Mouse (Mus musculus) brain, embryonic 14.5 days (tissue): ENCODE measurements around the gene Pih1d2. TPM values are rescaled to one million over a fixed set of nuclear protein-coding genes. Genes with fewer than 3 reads are reported as not detected.
"Not testable (repeated sequence)": the region's sequence is repeated elsewhere in the genome, so short reads cannot be mapped to it uniquely, and the experiment has no call there.

ENCODE experiments used
- DNase-seq: peaks from one replicate; pipeline ENCODE4 v3.0.0-alpha.2; 2011; ENCODE audit warnings: low read depth
- CTCF ChIP-seq: fragments of 200-500 bp; IDR thresholded peaks from 2 replicates; pipeline ENCODE4 v1.5.1; 2012; ENCODE audit warnings: inconsistent platforms, mild to moderate bottlenecking, moderate library complexity, borderline replicate concordance; ENCODE audit not compliant: insufficient read depth, insufficient read length; ENCODE audit errors: extremely low read depth
- POLR2A ChIP-seq: fragments of 200-500 bp; IDR thresholded peaks from 2 replicates; pipeline ENCODE4 v1.6.1; 2012; ENCODE audit warnings: mild to moderate bottlenecking, inconsistent platforms, borderline replicate concordance; ENCODE audit not compliant: poor library complexity, insufficient read depth, insufficient read length, severe bottlenecking; ENCODE audit errors: extremely low read depth
- polyA plus RNA-seq: library from polyadenylated mRNA; depleted of rRNA; stranded (reverse); fragments of >200 nt; gene quantifications from 2 replicates; pipeline ENCODE4 v1.2.3, GENCODE M21; 2012

Gene Pih1d2
- polyA plus RNA-seq, 1 experiment: 4.6 TPM

DNA sequence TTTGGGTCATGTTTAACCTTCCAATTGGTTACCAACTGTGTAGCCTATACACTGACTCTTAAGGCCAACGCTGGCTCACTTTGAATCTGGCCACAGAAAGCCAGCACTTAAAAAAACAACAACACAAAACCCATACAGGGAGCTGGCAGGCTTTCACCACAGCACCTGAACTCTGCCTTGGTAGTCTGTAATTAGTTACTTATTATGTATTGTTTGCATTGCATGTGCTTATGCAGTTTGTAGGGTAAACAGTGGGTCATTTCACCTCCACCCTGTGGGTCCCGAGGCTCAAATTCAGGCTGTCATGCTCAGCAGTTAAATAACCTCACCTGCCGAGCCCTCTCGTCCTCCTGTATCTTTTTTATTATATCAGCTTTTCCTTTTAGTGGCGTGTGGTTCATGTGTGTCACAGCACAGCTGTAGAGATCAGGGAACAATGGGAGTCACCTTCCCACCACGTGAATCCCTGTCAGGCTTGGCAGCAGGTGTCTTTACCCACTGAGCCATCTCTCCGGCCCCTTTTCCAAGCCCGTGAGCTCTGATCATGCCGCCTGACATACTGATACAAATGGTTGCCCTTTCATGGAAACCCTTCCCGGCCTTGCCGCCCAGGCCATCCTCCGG lies 22.2 kb upstream of the Pih1d2 start:
- DNase-seq: no peak
- TF ChIP-seq CTCF (no peak), POLR2A (no peak)

DNA sequence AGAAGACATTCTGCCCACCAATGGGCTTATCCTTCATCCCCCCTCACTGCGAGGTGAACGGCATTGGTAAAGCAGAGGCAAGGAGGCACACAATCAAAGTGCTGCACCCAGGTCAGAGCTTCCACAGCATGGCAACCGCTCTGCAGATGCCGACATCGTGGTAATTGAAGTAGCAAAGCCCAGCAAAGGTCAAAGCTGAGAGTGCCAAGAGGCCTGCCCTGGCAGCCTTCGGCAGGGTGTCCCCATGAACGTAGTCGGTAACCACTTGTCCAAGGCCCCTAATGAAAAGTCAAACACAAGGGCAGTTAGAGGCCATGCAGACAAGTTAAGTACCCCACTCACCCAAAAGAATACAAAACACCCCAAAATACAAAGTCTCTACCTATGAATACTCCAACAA lies 20.1 kb upstream of the Pih1d2 start:
- DNase-seq: no peak
- TF ChIP-seq CTCF (no peak), POLR2A (no peak)

DNA sequence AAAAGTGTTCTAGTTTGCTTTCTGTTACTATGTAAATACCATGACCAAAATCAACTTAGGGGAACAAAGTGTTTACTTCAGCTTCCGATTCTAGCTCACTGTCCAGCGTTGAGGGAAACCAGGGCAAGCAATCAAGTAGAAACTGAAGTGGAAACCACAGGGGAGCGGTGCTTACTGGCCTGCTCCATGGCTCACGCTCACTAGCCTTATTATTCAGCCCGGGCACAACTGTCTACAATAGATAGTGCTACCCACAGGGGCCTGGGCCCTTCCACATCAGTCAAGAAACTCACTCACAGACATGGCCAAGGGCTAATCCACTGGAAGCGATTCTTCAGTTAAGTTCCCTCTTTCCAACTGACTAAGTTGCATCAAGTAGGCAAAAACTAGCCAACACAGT lies 15.6 kb upstream of the Pih1d2 start:
- TF ChIP-seq CTCF (no peak), POLR2A (no peak)
- DNase-seq: no peak

DNA sequence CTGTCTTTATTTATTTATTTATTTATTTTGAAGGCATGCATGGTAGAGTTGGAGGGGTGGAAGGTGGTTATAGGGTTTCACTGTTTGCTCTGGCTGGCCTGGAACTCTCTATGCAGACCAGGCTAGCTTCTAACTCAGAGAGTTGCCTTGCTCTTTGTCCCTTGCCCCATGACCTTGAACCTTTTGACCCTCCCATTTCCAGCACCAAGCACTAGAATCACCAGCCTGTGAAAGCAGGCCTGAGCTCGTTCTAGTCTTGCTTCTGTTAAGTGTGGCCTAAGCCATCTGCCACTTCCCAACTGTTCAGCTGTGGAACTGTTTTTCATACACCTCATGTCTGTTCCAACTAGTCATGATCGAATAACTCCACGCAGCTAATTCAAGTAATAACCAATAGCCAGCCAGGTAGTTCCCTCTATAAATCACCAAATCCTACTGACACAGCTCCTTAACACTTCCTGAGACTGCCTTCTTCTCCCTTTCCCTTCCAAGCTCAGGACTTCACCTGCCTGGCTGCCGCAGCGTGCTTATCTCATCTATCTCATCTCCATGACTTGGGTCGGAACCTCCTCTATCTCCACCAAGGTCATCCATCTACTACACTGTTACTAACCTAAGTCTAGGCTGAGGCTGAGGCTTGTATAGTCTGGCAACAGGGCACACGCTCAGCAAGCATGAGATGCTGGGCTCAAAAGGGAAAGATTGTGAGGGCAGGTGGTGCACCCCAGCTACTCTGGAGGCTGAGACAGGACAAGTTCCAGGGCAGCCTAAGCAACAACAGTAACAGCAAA lies 14.9 kb upstream of the Pih1d2 start:
- no peak for DNase-seq
- TF ChIP-seq CTCF (no peak), POLR2A (no peak)

DNA sequence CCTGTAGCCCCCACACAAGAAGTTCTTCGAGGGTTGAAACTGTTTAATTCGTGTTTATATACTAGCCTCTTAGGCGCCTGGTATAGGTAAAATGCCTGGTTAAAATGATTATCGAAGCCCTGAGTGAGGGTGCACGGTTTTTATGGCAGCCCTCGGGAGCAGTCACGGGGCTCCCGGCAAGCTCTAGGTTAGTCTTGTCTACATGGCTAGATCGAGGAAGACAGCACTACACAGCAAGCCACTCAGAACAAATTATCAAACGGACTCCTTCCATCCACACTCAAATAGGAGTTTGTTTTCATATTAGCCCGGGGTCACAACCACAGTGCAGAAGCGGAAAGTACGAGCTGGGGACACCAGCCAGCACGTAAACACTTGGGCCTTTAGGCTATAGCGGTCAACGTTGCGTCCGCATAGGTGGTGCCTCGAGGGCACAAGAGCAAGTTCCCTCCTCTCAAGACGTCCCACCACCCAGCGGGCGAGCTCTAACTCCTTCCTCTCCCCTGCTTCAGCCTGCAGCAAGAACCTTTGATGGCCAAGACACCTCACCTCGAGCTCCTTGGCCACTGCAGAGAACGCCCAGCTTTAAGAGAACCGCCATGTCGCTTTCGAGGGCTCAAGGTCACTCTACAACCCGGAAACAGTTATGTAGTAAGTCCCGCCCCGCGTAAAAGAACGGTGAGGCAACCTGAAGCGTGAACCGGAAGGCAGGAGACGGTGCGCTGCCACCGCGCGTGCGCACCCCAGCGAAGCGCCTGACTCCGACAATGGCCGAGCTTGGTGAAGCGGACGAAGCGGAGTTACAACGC lies 13.7 kb upstream of the Pih1d2 start, which contains the start of the genes Sdhd and Timm8b:
Sdhd (minus strand) TSS at position 624 of the 809 bp plus-strand sequence.
Timm8b (plus strand) TSS at position 722 of the 809 bp plus-strand sequence.
- peak; percentile 98 for DNase-seq
- no peak for TF ChIP-seq CTCF
- TF ChIP-seq POLR2A: peak; percentile 65; the same call in 1 of the 2 replicates

DNA sequence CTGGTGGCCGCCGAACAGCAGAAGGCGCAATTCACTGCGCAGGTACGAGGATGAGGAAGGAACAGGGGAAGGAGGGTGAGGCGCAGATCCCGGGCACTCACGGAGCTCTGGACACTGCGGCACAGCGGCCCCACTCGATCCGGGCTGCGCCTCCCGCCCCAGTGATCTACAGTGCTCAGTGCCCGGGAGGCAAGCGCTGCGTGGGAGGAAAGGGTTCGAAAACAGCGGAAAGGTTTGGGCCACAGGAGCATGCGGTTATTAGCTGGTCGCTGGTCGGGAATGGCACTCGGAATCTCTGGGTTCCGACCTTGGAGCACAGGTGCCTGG lies 13.2 kb upstream of the Pih1d2 start:
- TF ChIP-seq CTCF: no peak; the same call in 1 of the 2 replicates
- no peak for TF ChIP-seq POLR2A
- DNase-seq: no peak

DNA sequence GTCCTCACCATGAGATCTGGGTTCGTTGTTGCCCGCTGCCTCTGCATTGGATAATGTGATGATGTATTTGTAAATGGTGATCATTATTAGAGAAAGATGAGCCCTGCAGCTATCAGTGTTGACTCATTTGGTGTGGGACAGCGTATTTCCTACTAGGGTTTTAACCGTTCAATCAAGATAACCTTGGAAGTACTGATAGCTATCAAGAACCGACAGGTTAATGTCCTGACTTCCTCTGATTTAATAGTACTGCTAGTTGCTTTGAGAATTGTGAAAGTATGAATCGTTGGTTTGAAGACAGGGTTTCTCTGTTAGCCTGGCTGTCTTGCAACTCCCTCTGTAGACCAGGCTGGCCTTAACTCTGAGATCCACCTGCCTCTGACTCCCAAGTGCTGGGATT lies 12.8 kb upstream of the Pih1d2 start:
- no peak for DNase-seq
- TF ChIP-seq CTCF: no peak
- TF ChIP-seq POLR2A: no peak

DNA sequence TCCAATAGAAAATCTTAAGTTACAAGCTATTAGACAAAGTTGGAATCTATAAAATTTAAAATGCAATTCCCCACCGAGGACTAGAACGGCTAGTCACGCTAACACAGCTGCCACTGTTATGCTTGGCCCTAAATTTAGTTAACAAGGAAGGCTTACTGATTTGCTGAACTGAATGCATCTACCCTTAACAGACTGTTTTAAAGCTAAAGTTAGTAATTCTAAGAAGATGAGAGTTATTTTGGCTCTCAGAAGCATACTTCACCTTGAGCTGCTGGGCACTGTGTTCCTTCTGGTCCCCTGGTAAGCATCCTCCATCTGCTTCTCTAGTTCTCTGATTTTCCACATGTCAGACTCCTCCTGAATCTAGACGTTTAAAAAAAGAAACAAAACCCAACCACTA lies 5.0 kb upstream of the Pih1d2 start:
- TF ChIP-seq POLR2A: no peak
- TF ChIP-seq CTCF: no peak
- no peak for DNase-seq

DNA sequence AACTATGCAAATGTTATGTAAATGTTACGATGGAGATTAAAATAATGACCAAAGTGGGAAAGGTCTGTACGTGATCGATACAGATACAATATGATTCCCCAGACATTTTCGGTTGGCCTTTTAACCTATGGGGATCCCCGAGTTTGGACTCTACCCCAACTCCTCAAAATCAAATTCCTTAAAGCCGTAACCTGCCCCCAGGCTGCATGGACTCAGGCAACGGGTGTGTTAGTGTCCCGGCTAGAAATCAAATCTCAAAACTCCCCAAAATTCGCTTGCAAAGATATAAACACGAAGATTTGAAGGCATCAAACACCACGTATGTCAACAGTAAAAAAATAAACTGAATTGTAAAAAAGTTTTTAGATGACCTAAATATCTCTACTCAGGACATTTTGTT lies 960 bp upstream of the Pih1d2 start:
- TF ChIP-seq CTCF: no peak
- no peak for TF ChIP-seq POLR2A
- no peak for DNase-seq

DNA sequence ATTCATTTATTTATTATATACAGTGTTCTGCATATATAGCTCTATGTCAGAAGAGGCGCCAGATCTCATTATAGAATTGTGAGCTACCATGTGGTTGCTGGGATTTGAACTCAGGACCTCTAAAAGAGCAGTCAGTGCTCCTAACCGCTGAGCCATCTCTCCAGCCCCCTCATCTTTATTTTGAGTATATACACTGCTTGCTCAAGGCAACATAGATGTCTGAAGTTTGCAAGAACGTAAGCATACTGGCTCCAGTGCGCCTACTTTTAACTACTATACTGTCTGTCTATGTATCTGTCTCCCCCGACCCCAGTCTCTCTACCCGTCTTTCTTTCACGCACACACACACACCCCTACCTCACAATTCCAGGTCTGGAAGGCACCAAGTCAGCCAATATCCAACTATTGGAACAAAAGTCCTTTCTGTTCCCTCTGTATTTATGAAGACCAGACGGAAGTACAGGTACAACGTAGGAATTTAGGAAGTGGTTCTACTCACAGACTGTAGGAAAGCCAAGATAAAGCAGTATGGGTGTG lies 741 bp downstream of the Pih1d2 start:
- no peak for DNase-seq
- no peak for TF ChIP-seq POLR2A
- no peak for TF ChIP-seq CTCF

DNA sequence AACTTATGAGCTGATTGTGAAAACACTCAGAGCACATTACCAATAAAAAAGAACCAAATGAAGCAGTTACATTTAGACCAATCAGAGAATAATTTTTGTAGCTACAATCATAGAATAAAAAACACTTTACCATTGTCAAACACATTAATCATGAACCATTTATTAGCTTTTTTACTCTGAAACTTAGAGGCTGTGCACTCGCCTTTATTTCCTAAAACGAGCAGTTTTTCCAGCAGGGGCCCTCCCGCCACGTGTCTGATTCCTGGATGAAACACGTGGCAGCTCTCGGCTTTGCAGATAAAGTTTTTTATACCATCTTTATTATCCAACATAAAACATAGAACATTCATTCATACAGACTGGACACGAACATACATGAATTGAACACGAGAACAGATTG lies 13.8 kb downstream of the Pih1d2 start:
- DNase-seq: not testable (repeated sequence)
